Mouse (Mus musculus) left cerebral cortex, adult 2 months (tissue): ENCODE data around the gene Vmn1r235. TPM values are rescaled to one million over a fixed set of nuclear protein-coding genes. Genes with fewer than 3 reads are reported as not detected.
"Not testable (repeated sequence)": the region's sequence is repeated elsewhere in the genome, so short reads cannot be mapped to it uniquely, and the experiment has no call there.

Experiments
- DNase-seq, 2 experiments: peaks; one replicate each; pipeline ENCODE4 v3.0.0; 2021 to 2022; ENCODE audit warnings: low spot score in 2 of 2, mixed read lengths in 1 of 2; ENCODE audit errors: extremely low spot score in 1 of 2
- H3K27ac ChIP-seq: fragments of 200-600 bp; 2 replicates; pipeline ENCODE4 v1.8.1; 2022
- H3K4me3 ChIP-seq: fragments of 200-600 bp; 2 replicates; pipeline ENCODE4 v1.8.1; 2022
- CTCF ChIP-seq: fragments of 200-600 bp; IDR thresholded peaks from 2 replicates; pipeline ENCODE4 v1.8.1; 2022; ENCODE audit warnings: antibody characterized with exemption, mild to moderate bottlenecking, moderate library complexity
- intact Hi-C: fragments of 180-260 bp; cut with DNase I; formaldehyde crosslinking; loops from one replicate; pipeline ENCODE4 v1.15.1; 2025
- long read RNA-seq, 2 experiments: library from polyadenylated mRNA; stranded (forward); transcript quantifications; one replicate each; pipeline ENCODE4 v2.0.0; 2021; ENCODE audit warnings: borderline mapping rate in 2 of 2
- microRNA-seq, 2 experiments: library from miRNA; unstranded; fragments of <30 nt; microRNA quantifications; one replicate each; pipeline ENCODE4 v1.2.0; 2021
- total RNA-seq, 2 experiments: library from RNA; stranded (reverse); gene quantifications; 2 replicates each; pipeline ENCODE4 v1.2.3; 2021

The Vmn1r235 gene
- total RNA-seq: not detected
- long read RNA-seq, experiment 1: 0 reads
- long read RNA-seq, experiment 2: 0 reads

- TF ChIP-seq CTCF: no peak
- H3K4me3 ChIP-seq: no peak within 1 kb of the TSS
- intact Hi-C loops: no loop called here
- H3K27ac ChIP-seq: no peak within 1 kb of the TSS
- DNase-seq: no peak
These were observed at the start of gene Vmn1r235 for GRCm38 (mm10) chr17:21256111-21256510. TSS of gene Vmn1r235 (plus strand) at chr17:21256411.

- H3K27ac ChIP-seq, intact Hi-C loops, H3K4me3 ChIP-seq, DNase-seq: not testable (repeated sequence)
These were observed 45.1 kb upstream of the Vmn1r235 start for GRCm38 (mm10) chr17:21211081-21211480.

- no peak for TF ChIP-seq CTCF
- no peak within 1 kb of the TSS for H3K4me3 ChIP-seq
- H3K27ac ChIP-seq: no peak within 1 kb of the TSS
- DNase-seq: no peak
- intact Hi-C loops: no loop called here
These were observed 30.4 kb upstream of the Vmn1r235 start, which contains the start of gene Vmn1r234 for GRCm38 (mm10) chr17:21225787-21226186. TSS of gene Vmn1r234 (plus strand) at chr17:21226087.

- intact Hi-C loops: loop anchor here (2.0 to 5.0 kb wide), 3 partner anchors 191 to 346 kb away; partner anchors contain the start of gene Zfp54
- no peak overlapping the region for H3K27ac ChIP-seq
These were observed 24.6 kb upstream of the Vmn1r235 start for GRCm38 (mm10) chr17:21231654-21232053.

GRCm38 (mm10) chr17:21272103-21272502 lies 15.9 kb downstream of the Vmn1r235 start:
- intact Hi-C loops: loop anchor here (1.0 kb wide), 2 partner anchors 150 to 244 kb away; no protein-coding TSS in a partner anchor
- peak; percentile 76 for TF ChIP-seq CTCF

More at GRCm38 (mm10) chr17:21231654-21232053, 24.6 kb upstream of the Vmn1r235 start:
- no peak overlapping the region for H3K4me3 ChIP-seq
- peak; percentile 65 for TF ChIP-seq CTCF
- peak; percentile 43 to 55 for DNase-seq

GRCm38 (mm10) chr17:21282642-21283041 lies 26.4 kb downstream of the Vmn1r235 start, which contains the start of gene Vmn1r236:
TSS of gene Vmn1r236 (plus strand) at chr17:21282942.
- intact Hi-C loops: no loop called here
- Histone ChIP-seq H3K4me3 (no peak within 1 kb of the TSS), H3K27ac (no peak within 1 kb of the TSS)
- no peak for DNase-seq
- TF ChIP-seq CTCF: no peak

More at GRCm38 (mm10) chr17:21272103-21272502, 15.9 kb downstream of the Vmn1r235 start:
- no peak overlapping the region for H3K27ac ChIP-seq
- DNase-seq: peak; percentile 37
- H3K4me3 ChIP-seq: no peak overlapping the region

GRCm38 (mm10) chr17:21284395-21284794 lies 28.2 kb downstream of the Vmn1r235 start:
- Histone ChIP-seq H3K4me3 (no peak overlapping the region), H3K27ac (no peak overlapping the region)
- intact Hi-C loops: no loop called here
- TF ChIP-seq CTCF: no peak
- no peak for DNase-seq

- Histone ChIP-seq H3K27ac (no peak overlapping the region), H3K4me3 (no peak overlapping the region)
- DNase-seq: no peak
- intact Hi-C loops: no loop called here
- no peak for TF ChIP-seq CTCF
These were observed 33.5 kb downstream of the Vmn1r235 start for GRCm38 (mm10) chr17:21289695-21290094.

GRCm38 (mm10) chr17:21311565-21311964 lies 55.4 kb downstream of the Vmn1r235 start, which contains the start of gene Vmn1r237:
TSS of gene Vmn1r237 (plus strand) at chr17:21311865.
- TF ChIP-seq CTCF: no peak
- DNase-seq: no peak
- intact Hi-C loops: no loop called here

More at GRCm38 (mm10) chr17:21311565-21311964, 55.4 kb downstream of the Vmn1r235 start, which contains the start of gene Vmn1r237:
- Histone ChIP-seq H3K4me3 (no peak within 1 kb of the TSS), H3K27ac (no peak within 1 kb of the TSS)

Small RNAs within 50 kb of the gene (microRNA-seq; reads per million reads assigned to microRNA genes)
- 0 reads per million in 2 experiments for gene Gm26384

Other genes with a start within 250 kb of the Vmn1r235 start
- 10 to 100 TPM; 19.7 to 22.4 TPM for gene Zfp160, start 247.5 kb upstream of the Vmn1r235 start, total RNA-seq
- gene Vmn1r234, start 30.3 kb upstream of the Vmn1r235 start, total RNA-seq: not detected
- gene Vmn1r236, start 26.5 kb downstream of the Vmn1r235 start, total RNA-seq: not detected
- gene Vmn1r237, start 55.5 kb downstream of the Vmn1r235 start, total RNA-seq: not detected
- 1 to 10 TPM; 1.2 TPM for gene Zfp677, start 127.3 kb downstream of the Vmn1r235 start, total RNA-seq
- 1 to 10 TPM; 1.0 to 1.3 TPM for gene Zfp54, start 166.8 kb downstream of the Vmn1r235 start, total RNA-seq
- gene Zfp51, start 194.0 kb downstream of the Vmn1r235 start, total RNA-seq: 1 to 10 TPM; 4.0 to 4.6 TPM
- gene Zfp53, start 232.6 kb downstream of the Vmn1r235 start, total RNA-seq: 1 to 10 TPM; 4.0 to 5.1 TPM